Mouse (Mus musculus): ENCODE data around the gene Gtf2ird2.

- no peak for TF ChIP-seq POLR2A (IDR thresholded peaks at IDR 0.05; ENCODE audit: low read depth, low read length)
- no peak for TF ChIP-seq CTCF (conservative IDR thresholded peaks at IDR 0.05; ENCODE audit: insufficient read depth, insufficient read length, low read depth, low read length)
Observed at GRCm38 (mm10) chr5:134137933-134138332, 45.9 kb upstream of the Gtf2ird2 start.

Data from kidney, adult 2 months (tissue).